Mouse (Mus musculus) erythroblast, embryonic 14.5 days (primary cell): Measurements from ENCODE around the gene Dnmt1.

Source experiments
- GATA1 ChIP-seq: IDR thresholded peaks from 2 replicates; pipeline ENCODE4 v1.6.1; 2012; ENCODE audit warnings: low read length, inconsistent platforms, mixed read lengths
- TAL1 ChIP-seq: IDR thresholded peaks from 3 replicates; pipeline ENCODE4 v1.6.1; 2012; ENCODE audit warnings: low read length, inconsistent platforms, mixed read lengths

- TF ChIP-seq GATA1 (no peak), TAL1 (no peak)
Observed at GRCm38 (mm10) chr9:20978409-20979095, 18.9 kb upstream of the Dnmt1 start.
